Mouse (Mus musculus): Measurements from ENCODE around the gene Pcbp2. TPM values are rescaled to one million over a fixed set of nuclear protein-coding genes. Genes with fewer than 3 reads are reported as not detected.

The Pcbp2 gene
- total RNA-seq, 2 experiments from 2014 or later = 152 to 749 TPM

Other genes with a start within 250 kb of the Pcbp2 start
- gene Itgb7, start 238.6 kb upstream of the Pcbp2 start, total RNA-seq (2014; fragmentation: Nextera tagmentation) = 13.1 and 17.0 TPM in 2 replicates
- 47.2 and 51.0 TPM in 2 replicates for gene Itgb7, start 238.6 kb upstream of the Pcbp2 start, total RNA-seq (2017)
- 0.61 and 1.8 TPM in 2 replicates for gene Rarg, start 213.0 kb upstream of the Pcbp2 start, total RNA-seq (2014; fragmentation: Nextera tagmentation)
- gene Rarg, start 213.0 kb upstream of the Pcbp2 start, total RNA-seq (2017) = 1.6 and 6.7 TPM in 2 replicates
- gene Gm9918, start 200.0 kb upstream of the Pcbp2 start, total RNA-seq (2014; fragmentation: Nextera tagmentation) = not detected in 2 replicates
- gene Gm9918, start 200.0 kb upstream of the Pcbp2 start, total RNA-seq (2017) = not detected in 2 replicates
- 30.4 and 32.9 TPM in 2 replicates for gene Mfsd5, start 191.1 kb upstream of the Pcbp2 start, total RNA-seq (2014; fragmentation: Nextera tagmentation)
- 14.2 and 19.5 TPM in 2 replicates for gene Mfsd5, start 191.1 kb upstream of the Pcbp2 start, total RNA-seq (2017)
- 54.5 and 68.3 TPM in 2 replicates for gene Espl1, start 174.3 kb upstream of the Pcbp2 start, total RNA-seq (2014; fragmentation: Nextera tagmentation)
- 16.6 and 40.6 TPM in 2 replicates for gene Espl1, start 174.3 kb upstream of the Pcbp2 start, total RNA-seq (2017)
- 210 and 293 TPM in 2 replicates for gene Pfdn5, start 144.4 kb upstream of the Pcbp2 start, total RNA-seq (2014; fragmentation: Nextera tagmentation)
- gene Pfdn5, start 144.4 kb upstream of the Pcbp2 start, total RNA-seq (2017) = 214 and 318 TPM in 2 replicates
- gene Myg1, start 138.8 kb upstream of the Pcbp2 start, total RNA-seq (2014; fragmentation: Nextera tagmentation) = 85.2 and 86.5 TPM in 2 replicates
- gene Myg1, start 138.8 kb upstream of the Pcbp2 start, total RNA-seq (2017) = 60.8 and 73.8 TPM in 2 replicates
- gene Aaas, start 119.8 kb upstream of the Pcbp2 start, total RNA-seq (2014; fragmentation: Nextera tagmentation) = 145 and 165 TPM in 2 replicates
- gene Aaas, start 119.8 kb upstream of the Pcbp2 start, total RNA-seq (2017) = 179 and 207 TPM in 2 replicates
- not detected in 2 replicates for gene Sp7, start 103.4 kb upstream of the Pcbp2 start, total RNA-seq (2014; fragmentation: Nextera tagmentation)
- not detected in 2 replicates for gene Sp7, start 103.4 kb upstream of the Pcbp2 start, total RNA-seq (2017)
- gene Sp1, start 64.4 kb upstream of the Pcbp2 start, total RNA-seq (2014; fragmentation: Nextera tagmentation) = 68.0 and 80.3 TPM in 2 replicates
- gene Sp1, start 64.4 kb upstream of the Pcbp2 start, total RNA-seq (2017) = 45.0 and 62.2 TPM in 2 replicates
- gene Amhr2, start 25.2 kb upstream of the Pcbp2 start, total RNA-seq (2014; fragmentation: Nextera tagmentation) = not detected in 2 replicates
- not detected in 2 replicates for gene Amhr2, start 25.2 kb upstream of the Pcbp2 start, total RNA-seq (2017)
- gene Prr13, start 11.5 kb upstream of the Pcbp2 start, total RNA-seq (2014; fragmentation: Nextera tagmentation) = 61.5 and 97.6 TPM in 2 replicates
- gene Prr13, start 11.5 kb upstream of the Pcbp2 start, total RNA-seq (2017) = 50.3 and 54.5 TPM in 2 replicates
- not detected in 2 replicates for gene Gm10337, start 33.2 kb downstream of the Pcbp2 start, total RNA-seq (2014; fragmentation: Nextera tagmentation)
- not detected in 2 replicates for gene Gm10337, start 33.2 kb downstream of the Pcbp2 start, total RNA-seq (2017)
- gene Map3k12, start 46.5 kb downstream of the Pcbp2 start, total RNA-seq (2014; fragmentation: Nextera tagmentation) = 0.39 TPM in 1 of 2 replicates, not detected in the other
- 0.14 and 0.15 TPM in 2 replicates for gene Map3k12, start 46.5 kb downstream of the Pcbp2 start, total RNA-seq (2017)
- 37.4 and 40.7 TPM in 2 replicates for gene Tarbp2, start 47.7 kb downstream of the Pcbp2 start, total RNA-seq (2014; fragmentation: Nextera tagmentation)
- 17.0 and 19.7 TPM in 2 replicates for gene Tarbp2, start 47.7 kb downstream of the Pcbp2 start, total RNA-seq (2017)
- 5.1 and 8.2 TPM in 2 replicates for gene Npff, start 54.4 kb downstream of the Pcbp2 start, total RNA-seq (2014; fragmentation: Nextera tagmentation)
- 0.89 and 3.4 TPM in 2 replicates for gene Npff, start 54.4 kb downstream of the Pcbp2 start, total RNA-seq (2017)
- gene Gm28047, start 154.5 kb downstream of the Pcbp2 start, total RNA-seq (2014; fragmentation: Nextera tagmentation) = 2.6 TPM in 1 of 2 replicates, not detected in the other
- gene Gm28047, start 154.5 kb downstream of the Pcbp2 start, total RNA-seq (2017) = not detected in 2 replicates
- 115 and 116 TPM in 2 replicates for gene Atf7, start 154.9 kb downstream of the Pcbp2 start, total RNA-seq (2014; fragmentation: Nextera tagmentation)
- gene Atf7, start 154.9 kb downstream of the Pcbp2 start, total RNA-seq (2017) = 24.7 and 27.0 TPM in 2 replicates
- gene Atp5g2, start 201.8 kb downstream of the Pcbp2 start, total RNA-seq (2014; fragmentation: Nextera tagmentation) = 135 and 168 TPM in 2 replicates
- gene Atp5g2, start 201.8 kb downstream of the Pcbp2 start, total RNA-seq (2017) = 71.6 and 94.3 TPM in 2 replicates

Data from megakaryocyte-erythroid progenitor cell, adult 5-6 weeks (primary cell).